ENCODE assay signal across 32 mouse cellular contexts in genomic region chr1:78548961-78549360, GRCm38 (mm10). TPM values are rescaled to one million over a fixed set of nuclear protein-coding genes. Genes with fewer than 3 reads are reported as not detected.
DNase-seq lines count a peak whose midpoint lies in the region; ATAC-seq and TF ChIP-seq lines count a peak whose summit lies in the region.
"Had no signal": no experiment of that assay in that cellular context is flagged by ENCODE, and none has a peak within 500 bp of the region (broad histone marks: within the 10 kb centered on the region; RNA-seq: fewer than 3 reads in every experiment).

No protein-coding gene starts in this region.

- no peak overlapping the region for H3K4me3 ChIP-seq in left cerebral cortex, adult 2 months
- H3K4me3 ChIP-seq: heart, adult 2 months; heart, embryonic 12.5 days; hindbrain, embryonic 15.5 days; intestine, embryonic 15.5 days; lung, embryonic 15.5 days had no signal

- ATAC-seq in frontal cortex, adult (ENCODE audit: low TSS enrichment), result peak; percentile 70
- ATAC-seq: activated CD4-positive, CD25-positive, alpha-beta regulatory T cell, adult 4 months; forebrain, embryonic 14.5 days; intestine, embryonic 15.5 days had no signal

- intact Hi-C loops in left cerebral cortex, adult 2 months (cut with DNase I), result no loop called here
- intact Hi-C loops in left cerebral cortex, postnatal 4 days (cut with DNase I), result no loop called here

- H3K27ac ChIP-seq in left cerebral cortex, adult 2 months, result peak overlapping the region; percentile 53; the same call in 1 of the 2 replicates
- H3K27ac ChIP-seq: heart, adult 2 months; hindbrain, embryonic 15.5 days; intestine, embryonic 15.5 days; liver, embryonic 14.5 days; lung, embryonic 15.5 days had no signal

- no peak for DNase-seq in frontal cortex, postnatal 25 days (ENCODE audit: low spot score in 2 of 2)
- DNase-seq in left cerebral cortex, adult 2 months (ENCODE audit: extremely low spot score in 1 of 2, low spot score in 2 of 2), result no peak
- no peak for DNase-seq in left cerebral cortex, postnatal 4 days
- peak; percentile 27 for DNase-seq in 3134 (ENCODE audit: extremely low read depth, insufficient read length, low spot score)
- peak; percentile 73 for DNase-seq in brain, adult 2 months (ENCODE audit: low read depth, low spot score)
- no peak for DNase-seq in kidney, postnatal 10 days
- no peak for DNase-seq in embryo, embryonic 10 days (ENCODE audit: low spot score)
- DNase-seq: adrenal gland, adult 2 months; adrenal gland, postnatal 36 days; B cell, adult 2 months; cerebellum, adult 8-10 months; cerebellum, postnatal 36 days; heart, adult 2 months; heart, postnatal 4 days; kidney, adult 9 months; kidney, postnatal 14 days; layer of hippocampus, postnatal 36 days; liver; midbrain, embryonic 14.5 days; right cerebral cortex, postnatal 14 days; thymus, postnatal 4 days had no signal

- TF ChIP-seq CTCF in left cerebral cortex, adult 2 months (IDR thresholded peaks at IDR 0.05), result no peak

RNA-seq across cellular contexts. Expression of gene BC035947, which starts 37.0 kb away (rescaled TPM):
- under 1 TPM; 0.77 to 0.79 TPM for total RNA-seq in left cerebral cortex, adult 2 months (2021)
- total RNA-seq in left cerebral cortex, postnatal 4 days (2021), result under 1 TPM; 0.22 to 0.32 TPM
- total RNA-seq: gastrocnemius, postnatal 4 days; heart, adult 2 months; heart, postnatal 4 days; monocyte, adult 5-6 weeks had no signal

RNA-seq across cellular contexts. Expression of gene Mogat1, which starts 38.2 kb away (rescaled TPM):
- not detected for total RNA-seq in left cerebral cortex, adult 2 months (2021)
- total RNA-seq in left cerebral cortex, postnatal 4 days (2021), result not detected
- total RNA-seq: gastrocnemius, postnatal 4 days; heart, adult 2 months; heart, postnatal 4 days; layer of hippocampus, postnatal 36 days; left cerebral cortex, postnatal 10 days; monocyte, adult 5-6 weeks had no signal

Comparison
In these comparisons a context has a peak if more than half of its experiments do, and no peak if none do; other contexts are left out.
1. DNase-seq: peak in 3134 (single experiment) and brain, adult 2 months (single experiment); none in frontal cortex, postnatal 25 days (0 of 2), left cerebral cortex, adult 2 months (0 of 2), left cerebral cortex, postnatal 4 days (single experiment), kidney, postnatal 10 days (single experiment) and embryo, embryonic 10 days (single experiment).